Mouse (Mus musculus): ENCODE measurements around the gene Rtn1. TPM values are rescaled to one million over a fixed set of nuclear protein-coding genes. Genes with fewer than 3 reads are reported as not detected.

The Rtn1 gene
- total RNA-seq, 2 experiments from 2014 or later = 3.5 to 4.6 TPM

DNA sequence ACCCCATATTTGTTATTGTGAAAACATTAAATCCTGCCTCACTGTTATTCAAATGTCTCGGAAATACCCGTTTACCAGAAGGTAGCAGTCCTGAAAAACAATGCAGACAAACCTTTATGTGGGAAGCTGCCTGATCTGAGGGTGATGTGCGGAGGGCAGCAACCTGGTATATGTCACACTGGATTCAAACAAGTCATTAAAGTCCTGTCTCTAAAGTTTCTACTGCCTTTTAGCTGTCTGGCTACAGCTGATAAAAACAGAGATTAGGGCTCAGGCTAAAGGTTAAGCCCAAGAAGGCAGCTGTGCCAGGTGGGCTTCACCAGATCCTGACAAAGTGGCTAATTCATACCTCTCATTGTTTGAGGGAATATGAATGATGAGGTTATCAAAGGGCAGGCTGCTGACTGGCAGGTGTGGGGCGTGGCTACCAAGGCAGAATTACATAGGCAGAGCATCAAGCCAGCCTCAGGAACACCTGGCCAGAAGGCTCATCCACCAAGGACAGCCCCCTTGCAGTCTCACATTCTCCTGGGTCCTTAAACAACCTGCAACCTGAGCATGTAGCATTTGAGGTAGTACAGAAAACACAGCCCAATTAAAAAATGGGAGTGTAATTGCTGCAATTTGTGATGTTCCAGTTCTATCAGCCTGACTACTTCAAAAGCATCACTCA is 121.4 kb downstream of the Rtn1 start:
- no peak for DNase-seq
- intact Hi-C loops (cut with DNase I) = no loop called here

- intact Hi-C loops (cut with DNase I) = no loop called here
- DNase-seq = no peak
Observed at GRCm38 (mm10) chr12:72285366-72286345, 123.2 kb downstream of the Rtn1 start.

GRCm38 (mm10) chr12:72284576-72284975 is 124.3 kb downstream of the Rtn1 start:
- DNase-seq = no peak

GRCm38 (mm10) chr12:72279129-72279875 is 129.6 kb downstream of the Rtn1 start:
- no peak for DNase-seq
- intact Hi-C loops (cut with DNase I) = no loop called here

More at GRCm38 (mm10) chr12:72284576-72284975, 124.3 kb downstream of the Rtn1 start:
- intact Hi-C loops (cut with DNase I) = no loop called here

GRCm38 (mm10) chr12:72273721-72274414 is 135.0 kb downstream of the Rtn1 start:
- peak; percentile 20 to 48 for DNase-seq
- intact Hi-C loops (cut with DNase I) = no loop called here

- no peak for DNase-seq
- intact Hi-C loops (cut with DNase I) = no loop called here
Observed at GRCm38 (mm10) chr12:72267614-72268013, 141.2 kb downstream of the Rtn1 start.

DNA sequence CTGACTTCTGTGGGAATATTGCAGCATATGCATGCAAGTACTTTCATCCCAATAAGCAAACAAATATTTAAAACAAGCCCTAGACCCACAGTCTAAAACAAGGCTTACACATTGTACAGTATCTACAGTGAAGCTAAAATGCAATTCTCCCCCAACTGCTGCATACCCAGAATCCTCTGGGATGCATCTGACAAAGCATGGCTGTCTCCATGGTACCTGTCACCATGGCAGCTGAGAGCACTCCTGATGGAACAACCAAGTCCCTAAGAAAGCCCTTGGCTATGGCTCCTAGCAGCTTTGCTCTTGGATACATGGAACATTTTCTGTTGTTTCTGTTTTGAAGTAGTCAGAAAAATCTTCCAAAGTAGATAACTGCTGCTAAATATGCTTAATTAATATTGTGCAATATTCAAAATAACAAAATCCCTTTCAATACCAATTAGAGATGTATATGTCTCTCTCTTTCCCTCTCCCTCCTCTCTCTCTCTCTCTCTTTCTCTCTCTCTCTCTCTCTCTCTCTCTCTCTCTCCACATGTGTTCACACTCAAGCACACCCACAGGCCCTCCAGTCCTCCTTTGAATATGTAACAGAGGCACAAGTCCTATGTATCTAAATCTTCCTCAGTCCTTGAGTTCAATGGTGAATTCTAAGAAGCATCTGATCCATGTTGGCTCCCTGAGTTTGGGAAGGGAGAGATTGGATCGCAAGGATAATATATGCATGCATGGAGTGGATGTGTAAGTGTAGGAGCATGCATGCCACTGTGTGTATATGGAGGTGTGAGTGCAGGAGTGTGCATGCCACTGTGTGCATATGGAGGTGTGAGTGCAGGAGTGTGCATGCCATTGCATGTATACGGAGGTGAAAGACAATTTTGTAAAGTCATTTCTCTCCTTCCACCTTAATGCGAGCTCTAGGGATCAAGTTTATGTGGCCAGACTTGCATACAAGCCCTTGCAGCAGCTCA is 143.3 kb downstream of the Rtn1 start:
- intact Hi-C loops (cut with DNase I) = no loop called here
- no peak for DNase-seq

- DNase-seq = no peak
- intact Hi-C loops (cut with DNase I) = no loop called here
Observed at GRCm38 (mm10) chr12:72263213-72264103, 145.4 kb downstream of the Rtn1 start.

GRCm38 (mm10) chr12:72257000-72257399 is 151.9 kb downstream of the Rtn1 start:
- DNase-seq = no peak
- intact Hi-C loops (cut with DNase I) = loop anchor here (10.0 kb wide), 1 partner anchor 168 kb away; no protein-coding TSS in a partner anchor

DNA sequence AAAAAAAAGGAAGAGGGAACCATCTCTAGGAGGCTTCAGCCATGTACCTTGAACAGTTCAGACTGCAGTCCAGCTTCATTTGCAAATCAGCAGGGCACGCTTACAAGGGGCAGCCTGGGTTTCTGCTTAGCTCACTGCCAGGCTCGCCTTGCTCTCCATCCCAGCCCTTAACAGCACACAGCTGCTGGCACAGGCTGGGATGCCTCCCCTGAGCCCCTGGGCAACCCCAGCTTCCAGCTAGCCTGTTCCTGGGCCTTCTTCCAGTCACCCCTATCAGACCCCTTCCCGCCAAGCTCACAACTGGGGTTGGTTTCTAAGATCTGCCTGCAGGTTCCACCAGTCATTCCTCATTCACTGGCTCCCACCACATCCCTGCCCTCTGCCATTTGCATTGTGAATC is 155.8 kb downstream of the Rtn1 start:
- intact Hi-C loops (cut with DNase I) = loop anchor here (10.0 kb wide), 1 partner anchor 172 kb away; no protein-coding TSS in a partner anchor
- DNase-seq = no peak

GRCm38 (mm10) chr12:72251890-72252445 is 156.9 kb downstream of the Rtn1 start:
- intact Hi-C loops (cut with DNase I) = loop anchor here (10.0 kb wide), 1 partner anchor 173 kb away; no protein-coding TSS in a partner anchor
- no peak for DNase-seq

- intact Hi-C loops (cut with DNase I) = loop anchor here (1.0 kb wide), 1 partner anchor 141 kb away; no protein-coding TSS in a partner anchor
- DNase-seq = peak in 1 of 2 experiments; percentile 12
Observed at GRCm38 (mm10) chr12:72244951-72245350, 163.9 kb downstream of the Rtn1 start.

- no peak for DNase-seq
- intact Hi-C loops (cut with DNase I) = no loop called here
Observed at GRCm38 (mm10) chr12:72242807-72243206, 166.0 kb downstream of the Rtn1 start.

GRCm38 (mm10) chr12:72240506-72240905 is 168.3 kb downstream of the Rtn1 start:
- intact Hi-C loops (cut with DNase I) = no loop called here
- no peak for DNase-seq

DNA sequence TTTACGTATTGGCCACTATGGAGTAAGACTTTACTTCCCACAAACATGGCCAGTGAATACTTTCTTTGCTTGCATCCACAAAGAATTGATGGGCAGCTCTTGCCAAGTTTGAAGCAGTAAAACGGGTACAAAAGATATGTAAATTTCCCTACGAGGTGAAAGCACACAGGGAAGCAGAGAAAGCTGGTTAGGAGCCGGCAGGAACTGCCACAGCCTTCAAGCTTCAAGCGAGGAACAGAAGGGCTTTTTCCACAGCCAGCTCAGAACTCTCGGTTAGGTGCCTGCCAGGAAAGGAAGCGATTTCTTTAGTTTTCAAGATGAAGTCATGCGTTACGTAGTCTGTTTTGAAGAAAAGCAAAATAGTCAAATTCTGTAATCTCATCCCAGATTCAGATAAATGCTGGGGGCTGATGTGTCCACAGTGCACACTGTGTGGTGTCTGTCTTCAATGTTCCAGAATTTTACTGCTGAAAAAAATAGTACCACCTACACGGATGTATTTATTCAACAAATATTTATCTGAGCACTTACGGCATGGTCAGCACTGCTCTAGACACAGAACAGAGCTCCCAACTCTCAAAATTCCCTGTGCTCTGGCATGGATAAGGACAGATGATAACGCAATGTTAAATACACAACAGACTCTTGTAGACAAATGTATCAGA is 169.5 kb downstream of the Rtn1 start:
- intact Hi-C loops (cut with DNase I) = no loop called here

DNA sequence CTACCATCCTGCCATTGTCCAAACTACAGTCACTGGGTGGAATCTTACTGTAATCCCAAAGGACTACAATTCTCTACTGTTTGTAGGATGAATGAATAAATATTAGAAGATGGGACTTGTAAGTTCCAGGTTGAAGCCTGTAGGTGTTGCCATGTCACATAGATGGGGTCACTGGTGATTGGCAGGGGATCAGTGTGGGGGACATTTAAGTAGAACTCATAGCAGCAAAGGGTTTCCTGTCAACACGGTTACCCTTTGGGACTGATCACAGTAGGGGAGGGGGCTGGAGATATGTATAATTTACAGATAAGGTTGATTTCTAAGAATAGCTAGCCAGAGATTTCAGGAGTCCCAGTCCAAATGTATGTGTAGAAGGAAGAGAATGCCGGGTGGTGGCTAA is 171.6 kb downstream of the Rtn1 start:
- DNase-seq = no peak
- intact Hi-C loops (cut with DNase I) = no loop called here

More for the DNA sequence above, 169.5 kb downstream of the Rtn1 start:
- no peak for DNase-seq

GRCm38 (mm10) chr12:72236564-72237011 is 172.3 kb downstream of the Rtn1 start:
- intact Hi-C loops (cut with DNase I) = no loop called here

More at GRCm38 (mm10) chr12:72236564-72237011, 172.3 kb downstream of the Rtn1 start:
- DNase-seq = peak; percentile 51 to 54

All from heart, postnatal 36 days (tissue).